8 mouse cellular contexts compared by ENCODE assay signal in genomic region chr2:74698201-74699052, GRCm38 (mm10). TPM values are rescaled to one million over a fixed set of nuclear protein-coding genes. Genes with fewer than 3 reads are reported as not detected.
A peak's percentile ranks its signal among the peaks of the same experiment; 100 is the strongest.
DNase-seq lines count a peak whose midpoint lies in the region; ATAC-seq and TF ChIP-seq lines count a peak whose summit lies in the region.

No protein-coding gene starts in this region.

- no peaks in the 10 kb centered on the region for H3K9me3 ChIP-seq in embryonic facial prominence, embryonic 10.5 days
- H3K9me3 ChIP-seq in hindbrain, embryonic 13.5 days: no peaks in the 10 kb centered on the region
- no peaks in the 10 kb centered on the region for H3K9me3 ChIP-seq in liver, embryonic 16.5 days (replicated peaks; ENCODE audit: control insufficient read depth, low read length)

- 0 out of 2 replicates have a peak, but pooled peaks have one; percentile 18 for ATAC-seq in hindbrain, embryonic 13.5 days (ENCODE audit: low FRiP score)
- no peak for ATAC-seq in liver, embryonic 16.5 days (ENCODE audit: low read depth)
- no peak for ATAC-seq in erythroblast, adult 5-6 weeks (replicated peaks; ENCODE audit: low FRiP score, poor library complexity, severe bottlenecking)

- peak overlapping the region; percentile 94 for H3K27ac ChIP-seq in kidney, adult 2 months (ENCODE audit: insufficient read depth, low read depth, low read length)
- no peak overlapping the region for H3K27ac ChIP-seq in embryonic facial prominence, embryonic 10.5 days (replicated peaks)
- no peak overlapping the region for H3K27ac ChIP-seq in hindbrain, embryonic 13.5 days
- H3K27ac ChIP-seq in liver, embryonic 16.5 days (ENCODE audit: low read length): no peak overlapping the region

- no peak for TF ChIP-seq POLR2A in kidney, adult 2 months (IDR thresholded peaks at IDR 0.05; ENCODE audit: low read depth, low read length)

- H3K4me2 ChIP-seq in hindbrain, embryonic 13.5 days: peak overlapping the region; percentile 46
- H3K4me2 ChIP-seq in liver, embryonic 16.5 days (ENCODE audit: low read depth, low read length): peak overlapping the region; percentile 51

- no peaks in the 10 kb centered on the region for H3K36me3 ChIP-seq in kidney, adult 2 months (ENCODE audit: control insufficient read depth, insufficient read depth, low read length)
- no peaks in the 10 kb centered on the region for H3K36me3 ChIP-seq in embryonic facial prominence, embryonic 10.5 days (replicated peaks)
- no peaks in the 10 kb centered on the region for H3K36me3 ChIP-seq in hindbrain, embryonic 13.5 days
- H3K36me3 ChIP-seq in liver, embryonic 16.5 days (ENCODE audit: control insufficient read depth, insufficient read depth): no peaks in the 10 kb centered on the region

- WGBS in kidney, adult 2 months: 2% methylated on average over 82 of the region's 86 CpGs
- 1% methylated on average over 86 of the region's 86 CpGs for WGBS in embryonic facial prominence, embryonic 10.5 days
- under 1% methylated on average over 62 of the region's 86 CpGs for WGBS in hindbrain, embryonic 13.5 days
- WGBS in liver, embryonic 16.5 days (ENCODE audit: insufficient replicate concordance): under 1% methylated on average over 84 of the region's 86 CpGs

- H3K27me3 ChIP-seq in kidney, adult 2 months (replicated peaks; ENCODE audit: control insufficient read depth, insufficient read depth, low read length): no peaks in the 10 kb centered on the region
- H3K27me3 ChIP-seq in embryonic facial prominence, embryonic 10.5 days (replicated peaks; ENCODE audit: low read depth, poor library complexity, severe bottlenecking): peaks cover 100% of the 10 kb centered on the region
- H3K27me3 ChIP-seq in hindbrain, embryonic 13.5 days: peaks cover 98% of the 10 kb centered on the region
- H3K27me3 ChIP-seq in liver, embryonic 16.5 days (ENCODE audit: control insufficient read depth, insufficient read depth, low read depth, low read length): peaks cover 98% of the 10 kb centered on the region

- no peak overlapping the region for H3K9ac ChIP-seq in hindbrain, embryonic 13.5 days
- no peak overlapping the region for H3K9ac ChIP-seq in liver, embryonic 16.5 days (ENCODE audit: low read depth, low read length)

- TF ChIP-seq CTCF in kidney, adult 2 months (conservative IDR thresholded peaks at IDR 0.05; ENCODE audit: insufficient read depth, insufficient read length, low read depth, low read length): no peak

- peak; percentile 57 for DNase-seq in kidney, adult 2 months
- DNase-seq in kidney, adult 11 months: no peak
- DNase-seq in embryonic facial prominence, embryonic 10.5 days (ENCODE audit: low spot score): peak; percentile 72
- no peak for DNase-seq in left cerebral cortex, adult 11 months (ENCODE audit: low spot score)
- no peak for DNase-seq in T-cell, adult 2 months (ENCODE audit: low spot score)

- no peaks in the 10 kb centered on the region for H3K4me1 ChIP-seq in kidney, adult 2 months (ENCODE audit: control insufficient read depth, insufficient read depth, low read length)
- peaks cover 13% of the 10 kb centered on the region for H3K4me1 ChIP-seq in embryonic facial prominence, embryonic 10.5 days
- peaks cover 13% of the 10 kb centered on the region for H3K4me1 ChIP-seq in hindbrain, embryonic 13.5 days (replicated peaks)
- no peaks in the 10 kb centered on the region for H3K4me1 ChIP-seq in liver, embryonic 16.5 days (ENCODE audit: control insufficient read depth, low read depth, low read length)

- peak overlapping the region; percentile 84 for H3K4me3 ChIP-seq in kidney, adult 2 months (ENCODE audit: insufficient read depth, low read depth, low read length)
- peak overlapping the region; percentile 47 for H3K4me3 ChIP-seq in embryonic facial prominence, embryonic 10.5 days
- H3K4me3 ChIP-seq in hindbrain, embryonic 13.5 days: peak overlapping the region; percentile 28
- H3K4me3 ChIP-seq in liver, embryonic 16.5 days (ENCODE audit: low read depth, low read length): peak overlapping the region; percentile 42

RNA-seq across cellular contexts. Expression of gene Hoxd9, which starts 0.9 kb away (rescaled TPM):
- 23.9 and 26.0 TPM in 2 replicates for polyA plus RNA-seq in kidney, adult 2 months (2012; rRNA removed)
- not detected in 2 replicates for polyA plus RNA-seq in embryonic facial prominence, embryonic 10.5 days (2016; fragmentation: Nextera tagmentation; extraction: Ambion mirVana)
- polyA plus RNA-seq in hindbrain, embryonic 13.5 days (2015; fragmentation: Nextera tagmentation; extraction: Ambion mirVana): not detected in 2 replicates
- not detected in 2 replicates for polyA plus RNA-seq in liver, embryonic 16.5 days (2015; fragmentation: Nextera tagmentation; extraction: Ambion mirVana)
- not detected in 2 replicates for total RNA-seq in erythroblast, adult 5-6 weeks (2015; ENCODE audit: low replicate concordance)
- not detected in 2 replicates for total RNA-seq in erythroblast, adult 5-6 weeks (2017; ENCODE audit: low replicate concordance)

RNA-seq across cellular contexts. Expression of gene Hoxd8, which starts 6.0 kb away (rescaled TPM):
- 45.8 and 46.2 TPM in 2 replicates for polyA plus RNA-seq in kidney, adult 2 months (2012; rRNA removed)
- polyA plus RNA-seq in embryonic facial prominence, embryonic 10.5 days (2016; fragmentation: Nextera tagmentation; extraction: Ambion mirVana): not detected in 2 replicates
- 0.79 and 1.5 TPM in 2 replicates for polyA plus RNA-seq in hindbrain, embryonic 13.5 days (2015; fragmentation: Nextera tagmentation; extraction: Ambion mirVana)
- 0.04 and 0.05 TPM in 2 replicates for polyA plus RNA-seq in liver, embryonic 16.5 days (2015; fragmentation: Nextera tagmentation; extraction: Ambion mirVana)
- total RNA-seq in erythroblast, adult 5-6 weeks (2015; ENCODE audit: low replicate concordance): not detected in 2 replicates
- total RNA-seq in erythroblast, adult 5-6 weeks (2017; ENCODE audit: low replicate concordance): not detected in 2 replicates

RNA-seq across cellular contexts. Expression of gene Hoxd10, which starts 6.7 kb away (rescaled TPM):
- 7.6 and 7.9 TPM in 2 replicates for polyA plus RNA-seq in kidney, adult 2 months (2012; rRNA removed)
- not detected in 2 replicates for polyA plus RNA-seq in embryonic facial prominence, embryonic 10.5 days (2016; fragmentation: Nextera tagmentation; extraction: Ambion mirVana)
- not detected in 2 replicates for polyA plus RNA-seq in hindbrain, embryonic 13.5 days (2015; fragmentation: Nextera tagmentation; extraction: Ambion mirVana)
- polyA plus RNA-seq in liver, embryonic 16.5 days (2015; fragmentation: Nextera tagmentation; extraction: Ambion mirVana): not detected in 2 replicates
- not detected in 2 replicates for total RNA-seq in erythroblast, adult 5-6 weeks (2015; ENCODE audit: low replicate concordance)
- total RNA-seq in erythroblast, adult 5-6 weeks (2017; ENCODE audit: low replicate concordance): 0.42 TPM in 1 of 2 replicates, not detected in the other

RNA-seq across cellular contexts. Expression of gene Hoxd3, which starts 13.3 kb away (rescaled TPM):
- polyA plus RNA-seq in kidney, adult 2 months (2012; rRNA removed): 10.2 and 10.7 TPM in 2 replicates
- 1.7 and 6.9 TPM in 2 replicates for polyA plus RNA-seq in embryonic facial prominence, embryonic 10.5 days (2016; fragmentation: Nextera tagmentation; extraction: Ambion mirVana)
- polyA plus RNA-seq in hindbrain, embryonic 13.5 days (2015; fragmentation: Nextera tagmentation; extraction: Ambion mirVana): 76.0 and 82.5 TPM in 2 replicates
- 0.09 TPM in 1 of 2 replicates, not detected in the other for polyA plus RNA-seq in liver, embryonic 16.5 days (2015; fragmentation: Nextera tagmentation; extraction: Ambion mirVana)
- not detected in 2 replicates for total RNA-seq in erythroblast, adult 5-6 weeks (2015; ENCODE audit: low replicate concordance)
- total RNA-seq in erythroblast, adult 5-6 weeks (2017; ENCODE audit: low replicate concordance): not detected in 2 replicates

RNA-seq across cellular contexts. Expression of gene Hoxd4, which starts 13.3 kb away (rescaled TPM):
- 20.3 and 31.4 TPM in 2 replicates for polyA plus RNA-seq in kidney, adult 2 months (2012; rRNA removed)
- not detected in 2 replicates for polyA plus RNA-seq in embryonic facial prominence, embryonic 10.5 days (2016; fragmentation: Nextera tagmentation; extraction: Ambion mirVana)
- polyA plus RNA-seq in hindbrain, embryonic 13.5 days (2015; fragmentation: Nextera tagmentation; extraction: Ambion mirVana): 4.1 and 4.2 TPM in 2 replicates
- not detected in 2 replicates for polyA plus RNA-seq in liver, embryonic 16.5 days (2015; fragmentation: Nextera tagmentation; extraction: Ambion mirVana)
- not detected in 2 replicates for total RNA-seq in erythroblast, adult 5-6 weeks (2015; ENCODE audit: low replicate concordance)
- total RNA-seq in erythroblast, adult 5-6 weeks (2017; ENCODE audit: low replicate concordance): not detected in 2 replicates

Comparison
In these comparisons a context has a peak if more than half of its experiments do, and no peak if none do; other contexts are left out.
1. DNase-seq: peak in kidney, adult 2 months (single experiment) and embryonic facial prominence, embryonic 10.5 days (single experiment); none in kidney, adult 11 months (single experiment), left cerebral cortex, adult 11 months (single experiment) and T-cell, adult 2 months (single experiment).
2. H3K4me3 ChIP-seq: peak in every context shown above with its lines; median percentile 84 in kidney, adult 2 months; 47 in embryonic facial prominence, embryonic 10.5 days; 42 in liver, embryonic 16.5 days; 28 in hindbrain, embryonic 13.5 days.
3. RNA of gene Hoxd9, which starts 0.9 kb away (polyA plus RNA-seq): 23.9 to 26.0 TPM in kidney, adult 2 months; not detected in hindbrain, embryonic 13.5 days, not detected in liver, embryonic 16.5 days and not detected in embryonic facial prominence, embryonic 10.5 days; every median in the first group is over 10 times any median in the second.
4. RNA of gene Hoxd8, which starts 6.0 kb away (polyA plus RNA-seq): 45.8 to 46.2 TPM in kidney, adult 2 months; 0.79 to 1.5 TPM in hindbrain, embryonic 13.5 days, not detected in embryonic facial prominence, embryonic 10.5 days and 0.04 to 0.05 TPM in liver, embryonic 16.5 days; every median in the first group is over 10 times any median in the second.